ENCODE assay signal across 8 mouse cellular contexts in the genomic region with DNA sequence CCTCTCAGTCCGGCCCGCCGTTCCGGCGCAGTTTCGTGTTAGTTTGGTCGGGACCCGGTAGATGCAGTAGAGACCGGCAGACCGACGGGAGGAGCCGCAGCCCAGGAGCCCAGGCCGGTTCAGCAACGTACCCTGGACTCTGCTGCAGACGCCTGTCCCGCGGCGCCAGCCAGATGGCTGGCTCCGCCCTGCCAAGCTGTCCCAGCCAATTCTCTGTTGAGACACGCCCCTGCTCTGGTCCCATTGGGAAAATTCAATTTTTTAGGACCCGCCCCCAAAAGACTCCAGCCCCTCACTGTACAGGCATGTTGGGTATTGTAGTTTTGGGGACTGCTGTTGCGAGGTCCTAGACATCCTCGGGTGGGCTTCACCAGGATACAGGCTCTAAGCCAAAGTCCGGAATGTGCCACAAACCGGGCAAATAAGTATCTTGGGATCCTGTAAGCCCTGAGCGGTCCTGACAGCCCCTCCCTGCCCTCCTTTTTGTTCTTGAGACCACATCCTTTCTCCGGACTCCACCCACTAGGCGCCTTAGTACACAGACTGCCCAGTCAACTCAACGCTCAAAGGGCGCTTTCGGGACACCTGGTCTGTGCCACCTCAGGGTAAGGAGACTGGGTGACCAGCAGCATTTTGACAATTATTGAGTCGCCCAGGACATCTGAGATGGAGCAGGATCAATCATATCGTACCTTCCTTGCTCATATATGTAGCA. TPM values are rescaled to one million over a fixed set of nuclear protein-coding genes. Genes with fewer than 3 reads are reported as not detected.
A peak's percentile ranks its signal among the peaks of the same experiment; 100 is the strongest.
DNase-seq lines count a peak whose midpoint lies in the region; ATAC-seq and TF ChIP-seq lines count a peak whose summit lies in the region.

No protein-coding gene starts in this region.

- H3K4me3 ChIP-seq in hindbrain, postnatal 0 days (ENCODE audit: low read length) = peak overlapping the region; percentile 45
- peak overlapping the region; percentile 52 for H3K4me3 ChIP-seq in left cerebral cortex, adult 2 months

- no peak for TF ChIP-seq CTCF in hindbrain, postnatal 0 days (IDR thresholded peaks at IDR 0.05; ENCODE audit: low read depth)
- TF ChIP-seq CTCF in left cerebral cortex, adult 2 months (IDR thresholded peaks at IDR 0.05) = no peak

- peaks cover under 1% of the 10 kb centered on the region; the same call in 1 of the 2 replicates for H3K9me3 ChIP-seq in hindbrain, postnatal 0 days (ENCODE audit: low read length)

- intact Hi-C loops in left cerebral cortex, adult 2 months (cut with DNase I) = loop anchor here (5.0 kb wide), 3 partner anchors 108 to 383 kb away; a partner anchor contains a TSS

- no peaks in the 10 kb centered on the region for H3K27me3 ChIP-seq in hindbrain, postnatal 0 days (ENCODE audit: insufficient read depth, low read length)

- H3K9ac ChIP-seq in hindbrain, postnatal 0 days (replicated peaks; ENCODE audit: low read length) = peak overlapping the region; percentile 34

- peak; percentile 86 for DNase-seq in WW6 (ENCODE audit: low read depth, low spot score)
- DNase-seq in cerebellum, postnatal 4 days (ENCODE audit: low spot score in 2 of 2) = peak; percentile 61 to 83
- DNase-seq in gastrocnemius, adult 18-20 months (ENCODE audit: low spot score) = peak; percentile 96
- peak; percentile 96 for DNase-seq in hindbrain, postnatal 0 days (ENCODE audit: low spot score)
- peak; percentile 81 to 85 for DNase-seq in left cerebral cortex, adult 2 months (ENCODE audit: extremely low spot score in 1 of 2, low spot score in 2 of 2)
- peak; percentile 84 to 91 for DNase-seq in right cerebral cortex, adult 2 months (ENCODE audit: low spot score in 2 of 2)
- DNase-seq in urinary bladder, postnatal 14 days (ENCODE audit: low spot score) = peak; percentile 92

- peak overlapping the region; percentile 97 for H3K4me2 ChIP-seq in hindbrain, postnatal 0 days (ENCODE audit: low read depth, low read length)

- peaks cover 3% of the 10 kb centered on the region; the same call in 1 of the 2 replicates for H3K4me1 ChIP-seq in hindbrain, postnatal 0 days (ENCODE audit: insufficient read depth, low read length)

- H3K27ac ChIP-seq in hindbrain, postnatal 0 days = no peak overlapping the region
- peak overlapping the region; percentile 54 for H3K27ac ChIP-seq in left cerebral cortex, adult 2 months

- WGBS in hindbrain, postnatal 0 days = 5% methylated on average over 33 of the region's 33 CpGs

- ATAC-seq in hindbrain, postnatal 0 days = peak; percentile 94
- peak; percentile 76 for ATAC-seq in megakaryocyte, adult 5-6 weeks (ENCODE audit: poor library complexity, severe bottlenecking)

- H3K36me3 ChIP-seq in hindbrain, postnatal 0 days (ENCODE audit: insufficient read depth, low read length) = no peaks in the 10 kb centered on the region

RNA-seq across cellular contexts. Expression of a gene that starts 1.1 kb away (rescaled TPM):
- 10 to 100 TPM; 79.9 to 89.7 TPM for total RNA-seq in gastrocnemius, adult 18-20 months (2021)
- total RNA-seq in hindbrain, postnatal 0 days (2014; rRNA removed) = 7.7 and 10.0 TPM in 2 replicates
- polyA plus RNA-seq in hindbrain, postnatal 0 days (2015; fragmentation: Nextera tagmentation; extraction: Ambion mirVana) = 10.7 and 12.8 TPM in 2 replicates
- 10 to 100 TPM in 1 of 2 experiments, 1 to 10 TPM in 1; 9.6 to 12.2 TPM for total RNA-seq in left cerebral cortex, adult 2 months (2021)
- 12.2 and 12.5 TPM in 2 replicates for total RNA-seq in megakaryocyte, adult 5-6 weeks (2015)
- total RNA-seq in megakaryocyte, adult 5-6 weeks (2017) = 5.1 and 8.8 TPM in 2 replicates

RNA-seq across cellular contexts. Expression of a gene that starts 24.8 kb away (rescaled TPM):
- 10 to 100 TPM in 1 of 2 experiments, 1 to 10 TPM in 1; 9.6 to 14.6 TPM for total RNA-seq in gastrocnemius, adult 18-20 months (2021)
- 321 and 384 TPM in 2 replicates for total RNA-seq in hindbrain, postnatal 0 days (2014; rRNA removed)
- 359 and 389 TPM in 2 replicates for polyA plus RNA-seq in hindbrain, postnatal 0 days (2015; fragmentation: Nextera tagmentation; extraction: Ambion mirVana)
- total RNA-seq in left cerebral cortex, adult 2 months (2021) = 100 to 1,000 TPM; 135 to 138 TPM
- total RNA-seq in megakaryocyte, adult 5-6 weeks (2015) = 9.8 and 11.8 TPM in 2 replicates
- total RNA-seq in megakaryocyte, adult 5-6 weeks (2017) = 2.4 and 7.6 TPM in 2 replicates

RNA-seq across cellular contexts. Expression of a gene that starts 34.6 kb away (rescaled TPM):
- 1 to 10 TPM; 2.4 to 2.9 TPM for total RNA-seq in gastrocnemius, adult 18-20 months (2021)
- 9.4 and 11.7 TPM in 2 replicates for total RNA-seq in hindbrain, postnatal 0 days (2014; rRNA removed)
- polyA plus RNA-seq in hindbrain, postnatal 0 days (2015; fragmentation: Nextera tagmentation; extraction: Ambion mirVana) = 14.6 and 15.3 TPM in 2 replicates
- 10 to 100 TPM; 54.0 to 57.8 TPM for total RNA-seq in left cerebral cortex, adult 2 months (2021)
- total RNA-seq in megakaryocyte, adult 5-6 weeks (2015) = 4.8 and 5.7 TPM in 2 replicates
- total RNA-seq in megakaryocyte, adult 5-6 weeks (2017) = 2.0 and 2.8 TPM in 2 replicates

RNA-seq across cellular contexts. Expression of a gene that starts 51.2 kb away (rescaled TPM):
- total RNA-seq in gastrocnemius, adult 18-20 months (2021) = not detected
- 30.4 and 34.8 TPM in 2 replicates for total RNA-seq in hindbrain, postnatal 0 days (2014; rRNA removed)
- 18.5 and 21.2 TPM in 2 replicates for polyA plus RNA-seq in hindbrain, postnatal 0 days (2015; fragmentation: Nextera tagmentation; extraction: Ambion mirVana)
- total RNA-seq in left cerebral cortex, adult 2 months (2021) = 1 to 10 TPM; 3.8 to 4.1 TPM
- total RNA-seq in megakaryocyte, adult 5-6 weeks (2015) = 0.71 and 0.75 TPM in 2 replicates
- 0.81 and 0.88 TPM in 2 replicates for total RNA-seq in megakaryocyte, adult 5-6 weeks (2017)

Comparison
In these comparisons a context has a peak if more than half of its experiments do, and no peak if none do; other contexts are left out.
1. RNA of a gene that starts 24.8 kb away (total RNA-seq): 321 to 384 TPM in hindbrain, postnatal 0 days and 135 to 138 TPM in left cerebral cortex, adult 2 months; 9.6 to 14.6 TPM in gastrocnemius, adult 18-20 months and 2.4 to 11.8 TPM in megakaryocyte, adult 5-6 weeks; every median in the first group is over 4 times any median in the second.
2. Peak in every context shown above with its lines, with median percentiles within 50 percentile points of each other: DNase-seq.